Mouse (Mus musculus): ENCODE measurements around the gene Msantd1.

DNA sequence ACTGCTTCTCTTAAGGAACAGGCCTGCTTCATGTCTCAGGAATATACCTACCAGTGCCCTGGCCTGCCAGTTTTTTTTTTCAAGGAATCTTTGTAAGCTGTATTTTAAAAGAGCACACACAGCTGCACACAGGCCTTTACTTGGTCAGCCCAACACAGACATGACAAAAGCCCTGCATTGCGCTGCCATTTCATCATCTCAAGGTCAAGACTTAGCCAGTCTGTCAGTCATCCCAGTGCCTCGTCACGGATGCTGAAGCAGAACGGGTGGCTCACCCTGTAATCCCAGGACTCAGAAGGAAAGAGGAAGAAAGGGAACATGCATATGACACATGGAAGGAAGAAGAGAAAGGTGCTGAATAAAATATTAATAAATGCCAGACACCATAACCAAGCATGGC is 19.8 kb downstream of the Msantd1 start:
- TF ChIP-seq MAFK (IDR thresholded peaks at IDR 0.05; ENCODE audit: insufficient read depth, low read depth, low read length) (no peak), CHD2 (IDR thresholded peaks at IDR 0.05; ENCODE audit: low read depth, low read length) (no peak), HCFC1 (IDR thresholded peaks at IDR 0.05; ENCODE audit: borderline replicate concordance, insufficient read depth, low read length) (no peak), ZC3H11A (IDR thresholded peaks at IDR 0.05; ENCODE audit: borderline replicate concordance, low read depth, low read length) (no peak)
